Mouse (Mus musculus): Measurements from ENCODE around the gene Mios.

GRCm38 (mm10) chr6:8258316-8258715 is 49.3 kb downstream of the Mios start:
- no peak for TF ChIP-seq CTCF (IDR thresholded peaks at IDR 0.05; ENCODE audit: low read depth)
- TF ChIP-seq EP300 (IDR thresholded peaks at IDR 0.05; ENCODE audit: low read depth): no peak
